Mouse (Mus musculus) heart, adult 2 months (tissue): ENCODE measurements around the gene Ccdc85b.

Experiments
- CTCF ChIP-seq: fragments of 200-600 bp; IDR thresholded peaks from 2 replicates; pipeline ENCODE4 v1.8.1; 2022; ENCODE audit warnings: antibody characterized with exemption, mild to moderate bottlenecking, moderate library complexity
- EP300 ChIP-seq: fragments of 200-500 bp; IDR thresholded peaks from 2 replicates; pipeline ENCODE4 v1.6.1; 2011; ENCODE audit warnings: low read depth, low read length, control low read depth; ENCODE audit not compliant: insufficient read depth
- POLR2A ChIP-seq: fragments of 200-500 bp; IDR thresholded peaks from 2 replicates; pipeline ENCODE4 v1.6.1; 2011; ENCODE audit warnings: mild to moderate bottlenecking, low read depth, low read length, control low read depth; ENCODE audit not compliant: insufficient read depth

DNA sequence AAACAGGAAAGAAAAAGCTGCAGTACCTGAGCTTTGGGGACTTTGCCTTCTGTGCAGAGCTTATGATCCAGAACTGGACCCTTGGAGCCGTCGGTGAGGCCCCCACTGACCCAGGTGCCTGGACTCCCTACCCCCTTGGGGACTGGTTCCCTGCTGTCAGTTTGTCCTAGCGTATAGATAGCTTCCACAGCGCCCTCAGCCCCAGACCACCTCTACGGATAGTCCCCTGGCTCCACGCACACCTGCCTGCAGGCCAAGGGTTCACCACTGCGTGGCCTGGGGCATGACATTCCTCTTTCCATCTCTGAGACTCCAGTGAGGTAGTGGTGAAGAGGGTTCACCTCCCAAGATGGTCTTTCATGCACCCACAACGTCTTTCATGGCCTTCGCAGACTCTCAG lies 5.5 kb upstream of the Ccdc85b start:
- no peak for TF ChIP-seq POLR2A
- no peak for TF ChIP-seq CTCF
- no peak for TF ChIP-seq EP300
